Mouse (Mus musculus): ENCODE results near the gene Olfr352. TPM values are rescaled to one million over a fixed set of nuclear protein-coding genes. Genes with fewer than 3 reads are reported as not detected.

Olfr352 gene
- not detected for total RNA-seq (2021)
- long read RNA-seq, experiment 1 = 0 reads
- long read RNA-seq, experiment 2 = 0 reads

DNA sequence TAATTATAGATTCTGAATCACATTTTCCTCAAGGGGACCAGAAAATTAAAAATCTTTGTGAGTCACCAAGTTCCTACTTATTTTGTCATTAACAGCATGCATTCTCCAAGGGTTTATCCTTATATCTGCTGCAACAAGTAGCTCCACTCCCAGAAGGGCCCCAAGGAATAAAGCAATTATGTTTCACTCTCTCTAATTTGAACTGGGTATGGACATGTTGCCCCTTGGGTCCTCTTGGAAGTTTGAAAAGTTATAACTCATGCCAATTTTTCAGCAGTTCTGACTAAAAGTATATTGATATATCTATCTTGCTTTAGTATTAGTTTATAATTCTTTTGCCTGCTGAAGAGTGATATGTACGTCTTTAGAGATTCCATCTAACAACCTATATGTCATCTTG is at the start of gene Olfr352:
TSS of gene Olfr352 (plus strand) at position 301 of the 400 bp plus-strand sequence.
- intact Hi-C loops (cut with DNase I) = no loop called here
- TF ChIP-seq CTCF (IDR thresholded peaks at IDR 0.05) = no peak

GRCm38 (mm10) chr2:36846010-36846409 is 22.2 kb upstream of the Olfr352 start, which contains the start of gene Olfr350:
TSS of gene Olfr350 (plus strand) at chr2:36846310.
- no peak within 1 kb of the TSS for H3K27ac ChIP-seq
- no peak for TF ChIP-seq CTCF (IDR thresholded peaks at IDR 0.05)

More for the DNA sequence above, at the start of gene Olfr352:
- H3K27ac ChIP-seq = no peak within 1 kb of the TSS
- no peak within 1 kb of the TSS for H3K4me3 ChIP-seq
- no peak for DNase-seq (ENCODE audit: extremely low spot score in 1 of 2, low spot score in 2 of 2)

GRCm38 (mm10) chr2:36862560-36862959 is 5.7 kb upstream of the Olfr352 start, which contains the start of gene Olfr351:
TSS of gene Olfr351 (minus strand) at chr2:36862660.
- no peak for TF ChIP-seq CTCF (IDR thresholded peaks at IDR 0.05)
- no peak for DNase-seq (ENCODE audit: extremely low spot score in 1 of 2, low spot score in 2 of 2)
- no peak within 1 kb of the TSS for H3K27ac ChIP-seq
- H3K4me3 ChIP-seq = no peak within 1 kb of the TSS
- intact Hi-C loops (cut with DNase I) = no loop called here

More at GRCm38 (mm10) chr2:36846010-36846409, 22.2 kb upstream of the Olfr352 start, which contains the start of gene Olfr350:
- no peak for DNase-seq (ENCODE audit: extremely low spot score in 1 of 2, low spot score in 2 of 2)
- intact Hi-C loops (cut with DNase I) = no loop called here
- no peak within 1 kb of the TSS for H3K4me3 ChIP-seq

GRCm38 (mm10) chr2:36892836-36893235 is 24.6 kb downstream of the Olfr352 start, which contains the start of gene Olfr353:
TSS of gene Olfr353 (minus strand) at chr2:36892936.
- H3K27ac ChIP-seq = no peak within 1 kb of the TSS
- DNase-seq (ENCODE audit: extremely low spot score in 1 of 2, low spot score in 2 of 2) = no peak
- no peak for TF ChIP-seq CTCF (IDR thresholded peaks at IDR 0.05)
- no peak within 1 kb of the TSS for H3K4me3 ChIP-seq
- intact Hi-C loops (cut with DNase I) = no loop called here

GRCm38 (mm10) chr2:36897114-36897513 is 28.9 kb downstream of the Olfr352 start:
- no peak overlapping the region for H3K27ac ChIP-seq
- intact Hi-C loops (cut with DNase I) = no loop called here
- no peak for DNase-seq (ENCODE audit: extremely low spot score in 1 of 2, low spot score in 2 of 2)
- H3K4me3 ChIP-seq = no peak overlapping the region
- no peak for TF ChIP-seq CTCF (IDR thresholded peaks at IDR 0.05)

DNA sequence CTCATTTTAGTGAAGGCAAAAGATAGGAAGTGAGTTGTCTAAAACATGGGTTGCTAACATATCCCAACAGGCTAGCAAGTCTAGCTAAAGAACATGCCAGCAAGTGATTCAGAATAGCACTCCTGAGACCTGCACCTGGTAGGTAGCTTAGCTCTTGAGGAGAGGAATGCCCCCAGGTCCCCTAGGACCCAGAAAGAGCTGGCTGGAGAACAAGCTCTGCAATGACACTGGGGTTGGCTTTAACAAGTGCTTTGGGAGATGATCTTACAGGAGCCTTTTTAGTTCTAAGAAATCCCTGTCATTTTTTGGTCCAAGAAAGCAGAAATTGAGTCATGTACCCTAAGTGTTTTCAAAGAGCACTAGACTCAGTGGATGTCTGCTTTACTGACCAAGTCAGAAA is 37.1 kb downstream of the Olfr352 start, which contains the start of gene Olfr354:
TSS of gene Olfr354 (plus strand) at position 301 of the 400 bp plus-strand sequence.
- TF ChIP-seq CTCF (IDR thresholded peaks at IDR 0.05) = no peak
- Histone ChIP-seq H3K4me3 (no peak within 1 kb of the TSS), H3K27ac (no peak within 1 kb of the TSS)
- DNase-seq (ENCODE audit: extremely low spot score in 1 of 2, low spot score in 2 of 2) = no peak
- intact Hi-C loops (cut with DNase I) = no loop called here

Other genes with a start within 250 kb of the Olfr352 start
- not detected for gene Olfr345, start 228.4 kb upstream of the Olfr352 start, total RNA-seq (2021)
- not detected for gene Olfr346, start 182.7 kb upstream of the Olfr352 start, total RNA-seq (2021)
- not detected for gene Olfr347, start 136.6 kb upstream of the Olfr352 start, total RNA-seq (2021)
- gene Olfr348, start 84.2 kb upstream of the Olfr352 start, total RNA-seq (2021) = not detected
- not detected for gene Olfr50, start 77.9 kb upstream of the Olfr352 start, total RNA-seq (2021)
- gene Olfr3, start 51.4 kb upstream of the Olfr352 start, total RNA-seq (2021) = not detected
- not detected for gene Olfr350, start 22.1 kb upstream of the Olfr352 start, total RNA-seq (2021)
- not detected for gene Olfr351, start 5.8 kb upstream of the Olfr352 start, total RNA-seq (2021)
- not detected for gene Olfr353, start 24.5 kb downstream of the Olfr352 start, total RNA-seq (2021)
- gene Olfr354, start 37.2 kb downstream of the Olfr352 start, total RNA-seq (2021) = not detected
- gene Olfr355, start 60.4 kb downstream of the Olfr352 start, total RNA-seq (2021) = not detected
- not detected for gene Olfr356, start 68.7 kb downstream of the Olfr352 start, total RNA-seq (2021)
- not detected for gene Olfr357, start 125.4 kb downstream of the Olfr352 start, total RNA-seq (2021)
- not detected for gene Olfr358, start 140.9 kb downstream of the Olfr352 start, total RNA-seq (2021)
- not detected for gene Olfr360, start 197.3 kb downstream of the Olfr352 start, total RNA-seq (2021)
- gene Olfr361, start 220.8 kb downstream of the Olfr352 start, total RNA-seq (2021) = not detected
- not detected for gene Olfr362, start 249.4 kb downstream of the Olfr352 start, total RNA-seq (2021)

Data from left cerebral cortex, adult 2 months (tissue).